Mouse (Mus musculus) neural tube, embryonic 11.5 days (tissue): ENCODE results near the gene B230118H07Rik. TPM values are rescaled to one million over a fixed set of nuclear protein-coding genes. Genes with fewer than 3 reads are reported as not detected.
A peak's percentile ranks its signal among the peaks of the same experiment; 100 is the strongest.

Experiments
- ATAC-seq: fragments of 200-750 bp; cut with Nextera tagmentation; 2 replicates; pipeline ENCODE4 v1.8.0; 2017; ENCODE audit warnings: moderate number of reproducible peaks, mild to moderate bottlenecking, moderate TSS enrichment, moderate library complexity; ENCODE audit not compliant: insufficient read depth, low FRiP score, low TSS enrichment
- DNase-seq: peaks from one replicate; pipeline ENCODE4 v3.0.0-alpha.2; 2015; ENCODE audit warnings: low spot score
- H3K27ac ChIP-seq: fragments of 300-500 bp; sonication (generic); 2 replicates; pipeline ENCODE4 v1.5.1; 2014; ENCODE audit warnings: low read depth, mild to moderate bottlenecking, low read length
- H3K27me3 ChIP-seq: fragments of 300-500 bp; sonication (generic); 2 replicates; pipeline ENCODE4 v1.6.1; 2014; ENCODE audit warnings: mild to moderate bottlenecking, low read length, mixed read lengths; ENCODE audit not compliant: control insufficient read depth, insufficient read depth
- H3K36me3 ChIP-seq: fragments of 300-500 bp; sonication (generic); 2 replicates; pipeline ENCODE4 v1.6.1; 2014; ENCODE audit warnings: mild to moderate bottlenecking, low read length, moderate library complexity, mixed read lengths; ENCODE audit not compliant: control insufficient read depth, insufficient read depth
- H3K4me1 ChIP-seq: fragments of 300-500 bp; sonication (generic); 2 replicates; pipeline ENCODE4 v1.6.1; 2014; ENCODE audit warnings: low read length, mixed read lengths; ENCODE audit not compliant: control insufficient read depth, insufficient read depth
- H3K4me2 ChIP-seq: fragments of 300-500 bp; sonication (generic); 2 replicates; pipeline ENCODE4 v1.6.1; 2014; ENCODE audit warnings: low read depth, mild to moderate bottlenecking, moderate library complexity
- H3K4me3 ChIP-seq: fragments of 300-500 bp; sonication (generic); 2 replicates; pipeline ENCODE4 v1.5.1; 2014; ENCODE audit warnings: low read depth, low read length
- H3K9ac ChIP-seq: fragments of 300-500 bp; sonication (generic); 2 replicates; pipeline ENCODE4 v1.6.1; 2014; ENCODE audit warnings: mild to moderate bottlenecking, low read length
- H3K9me3 ChIP-seq: fragments of 300-500 bp; sonication (generic); 2 replicates; pipeline ENCODE4 v1.6.1; 2016; ENCODE audit warnings: low read length; ENCODE audit not compliant: control insufficient read depth
- WGBS: fragments of 180-500 bp; shearing (Covaris S2); extraction: QIAGEN DNeasy Blood & Tissue Kit; methylation state at CpG from one replicate; pipeline ENCODE4 v1.1.7; 2014; 5-methylcytosine and 5-hydroxymethylcytosine counted together
- polyA plus RNA-seq: library from polyadenylated mRNA; unstranded; fragments of >200 nt; fragmentation: Nextera tagmentation; extraction: Ambion mirVana; gene quantifications from 2 replicates; pipeline ENCODE4 v1.2.1, GENCODE M21; 2014

B230118H07Rik gene
- polyA plus RNA-seq, 1 experiment from 2014 or later, result 65.5 TPM

DNA sequence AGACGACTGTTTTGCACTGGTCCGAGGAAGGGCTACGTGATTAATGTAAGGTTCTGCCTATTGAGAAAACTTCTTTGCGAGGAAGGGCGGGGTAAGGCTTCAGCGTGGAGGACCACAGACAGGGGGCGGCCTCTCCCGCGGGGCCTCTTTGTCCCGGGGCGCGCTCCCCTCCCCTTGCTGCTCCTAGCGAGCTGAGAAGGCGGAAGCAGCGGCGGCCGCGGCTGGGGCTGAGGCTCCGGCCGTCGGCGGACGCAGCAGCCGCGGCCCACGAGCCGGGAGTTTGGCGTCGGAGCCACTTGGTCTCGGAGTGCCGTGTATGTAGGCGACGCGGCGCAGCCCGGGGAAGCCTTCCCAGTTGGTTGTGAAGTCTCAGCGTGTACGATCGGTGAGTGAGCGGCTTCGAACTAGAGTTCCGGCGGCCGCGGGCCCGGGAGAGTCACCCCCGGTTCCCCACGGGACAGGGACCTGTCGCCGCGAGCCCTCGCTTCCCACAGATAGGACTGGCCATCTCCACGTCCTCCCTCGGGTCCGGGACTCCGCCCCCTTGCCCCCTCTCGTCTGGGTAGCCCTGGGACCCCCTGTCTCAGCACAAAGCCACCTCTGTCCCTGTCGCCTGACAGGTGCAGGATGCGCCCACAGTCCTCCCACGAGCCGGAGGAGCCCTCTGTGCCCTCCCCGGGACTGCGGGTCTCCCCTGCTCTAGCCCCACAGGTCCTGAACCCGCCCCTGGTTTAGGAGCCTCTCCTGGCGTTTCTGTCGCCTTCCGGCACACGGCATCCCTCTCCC, 29.1 kb upstream of the B230118H07Rik start, which contains the start of gene Traf6:
Gene Traf6 (plus strand): TSS at position 194 of the 786 bp plus-strand sequence.
- peaks cover 2% of the 10 kb centered on the region; the same call in 1 of the 2 replicates for H3K36me3 ChIP-seq
- peak within 1 kb of the TSS; percentile 40 for H3K4me2 ChIP-seq
- DNase-seq (peak; percentile 90), ATAC-seq (peak; percentile 89)
- H3K9me3 ChIP-seq, result no peaks in the 10 kb centered on the region
- 0 out of 2 replicates have a peak, but pooled peaks cover 4% of the 10 kb centered on the region for H3K4me1 ChIP-seq
- under 1% methylated on average over 68 of the region's 68 CpGs for WGBS
- H3K27me3 ChIP-seq, result no peaks in the 10 kb centered on the region
- H3K27ac ChIP-seq, result peak within 1 kb of the TSS; percentile 35; the same call in 1 of the 2 replicates
- peak within 1 kb of the TSS; percentile 94 for H3K9ac ChIP-seq
- peak within 1 kb of the TSS; percentile 94 for H3K4me3 ChIP-seq

DNA sequence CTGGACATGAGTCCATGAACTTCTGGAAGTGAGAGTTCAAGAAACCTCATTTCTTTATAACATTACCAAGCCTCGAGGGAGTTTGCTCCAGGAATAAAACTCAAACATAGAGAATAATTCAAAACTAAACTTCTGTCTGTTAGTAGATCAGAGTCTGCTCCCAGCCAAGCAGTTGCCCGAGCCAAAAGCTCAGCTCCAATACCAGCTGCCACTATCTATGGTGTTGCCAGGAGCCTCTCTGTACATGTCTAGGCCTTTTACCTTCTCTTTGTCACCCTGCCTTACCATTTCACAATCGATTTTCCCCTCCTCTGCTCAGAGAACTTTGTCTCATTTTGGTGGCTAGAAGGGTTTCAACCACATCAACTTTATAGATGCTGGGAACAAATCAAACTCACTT, 24.2 kb upstream of the B230118H07Rik start:
- H3K4me3 ChIP-seq, result no peak overlapping the region
- no peak overlapping the region for H3K27ac ChIP-seq
- no peak overlapping the region for H3K9ac ChIP-seq
- no peaks in the 10 kb centered on the region for H3K36me3 ChIP-seq
- no peaks in the 10 kb centered on the region for H3K9me3 ChIP-seq
- no peaks in the 10 kb centered on the region for H3K27me3 ChIP-seq
- no peak overlapping the region for H3K4me2 ChIP-seq
- ATAC-seq (no peak), DNase-seq (no peak)
- H3K4me1 ChIP-seq, result no peaks in the 10 kb centered on the region
- WGBS, result 78% methylated on average over 3 of the region's 3 CpGs

DNA sequence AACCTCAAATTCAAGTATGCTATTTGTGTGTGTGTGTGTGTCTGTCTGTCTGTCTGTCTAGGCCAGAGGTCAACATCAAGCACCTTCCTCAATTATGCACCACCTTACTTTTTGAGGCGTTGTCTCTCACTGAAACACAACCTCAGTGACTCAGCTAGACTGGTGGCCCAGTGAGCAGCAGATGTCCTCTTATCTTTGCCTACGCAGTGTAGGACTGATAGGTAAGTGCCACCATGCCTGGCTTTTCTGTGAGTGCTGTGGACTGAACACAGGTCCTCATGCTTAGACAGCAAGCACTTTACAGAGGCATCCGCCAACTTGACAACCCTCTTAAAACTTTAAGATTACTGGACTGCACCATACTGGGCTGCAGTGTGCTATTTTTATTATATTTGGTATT, 19.4 kb upstream of the B230118H07Rik start:
- H3K4me3 ChIP-seq, result no peak overlapping the region
- no peaks in the 10 kb centered on the region for H3K36me3 ChIP-seq
- no peaks in the 10 kb centered on the region for H3K4me1 ChIP-seq
- H3K27ac ChIP-seq, result no peak overlapping the region
- no peak for ATAC-seq
- no peak for DNase-seq
- WGBS, result 92% methylated on average over 3 of the region's 3 CpGs
- H3K4me2 ChIP-seq, result no peak overlapping the region
- H3K27me3 ChIP-seq, result no peaks in the 10 kb centered on the region
- H3K9ac ChIP-seq, result no peak overlapping the region
- H3K9me3 ChIP-seq, result no peaks in the 10 kb centered on the region

DNA sequence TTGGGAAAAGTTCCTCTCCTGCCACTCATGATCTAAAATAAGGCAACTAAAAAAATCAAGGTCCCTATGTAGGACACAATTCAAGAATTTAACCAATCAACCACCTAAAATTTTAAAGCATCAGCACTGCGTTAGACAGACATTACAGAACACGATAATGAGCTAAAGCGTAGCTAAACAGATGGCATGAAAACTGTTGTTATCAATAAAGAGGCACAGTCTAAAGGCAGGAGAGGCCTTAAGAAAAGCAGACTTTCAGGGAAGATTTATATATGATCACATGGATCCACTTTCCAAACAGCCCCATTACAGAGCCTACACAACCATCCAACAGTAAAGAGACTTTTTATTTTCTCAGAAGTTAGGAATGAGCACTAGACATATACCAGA, 16.4 kb upstream of the B230118H07Rik start:
- ATAC-seq, result peak; percentile 69; the same call in 1 of the 2 replicates

DNA sequence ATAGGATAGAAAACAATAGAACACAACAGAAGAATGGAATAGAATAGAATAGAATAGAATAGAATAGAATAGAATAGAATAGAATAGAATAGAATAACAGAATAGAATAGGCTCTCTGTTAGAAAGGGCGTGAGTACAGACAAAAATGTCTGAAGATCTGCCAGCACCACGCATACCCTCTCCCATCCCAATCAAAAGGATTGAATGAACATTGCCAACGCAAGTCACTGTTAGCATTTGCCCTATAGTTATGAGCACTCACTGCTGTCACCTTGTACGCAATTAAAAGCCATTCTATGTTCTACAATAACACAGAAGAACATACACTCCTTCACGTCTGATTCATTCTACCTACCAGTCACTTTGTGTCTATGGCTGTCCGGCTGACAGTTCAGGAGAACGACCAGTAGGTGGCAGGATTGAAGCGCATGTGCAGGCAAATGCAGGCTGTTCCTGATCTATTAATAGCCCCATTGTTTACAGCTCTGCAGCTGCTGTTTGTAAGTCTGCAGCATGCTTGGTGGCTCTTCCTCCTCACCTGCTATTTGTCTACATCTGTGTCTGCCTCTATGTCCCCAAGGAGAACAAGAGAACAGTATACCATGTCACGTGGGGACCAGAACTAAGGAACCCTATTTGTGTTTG, 15.8 kb upstream of the B230118H07Rik start:
- ATAC-seq (peak; percentile 82), DNase-seq (peak; percentile 82)
- Histone ChIP-seq H3K4me2 (no peak overlapping the region), H3K27ac (no peak overlapping the region), H3K27me3 (no peaks in the 10 kb centered on the region), H3K4me3 (no peak overlapping the region), H3K9me3 (no peaks in the 10 kb centered on the region), H3K9ac (no peak overlapping the region), H3K36me3 (no peaks in the 10 kb centered on the region), H3K4me1 (no peaks in the 10 kb centered on the region)
- 26% methylated on average over 9 of the region's 9 CpGs for WGBS

More for the DNA sequence above, 16.4 kb upstream of the B230118H07Rik start:
- DNase-seq, result no peak
- Histone ChIP-seq H3K4me1 (no peaks in the 10 kb centered on the region), H3K36me3 (no peaks in the 10 kb centered on the region), H3K9ac (no peak overlapping the region), H3K4me2 (no peak overlapping the region), H3K27me3 (no peaks in the 10 kb centered on the region), H3K4me3 (no peak overlapping the region), H3K27ac (no peak overlapping the region), H3K9me3 (no peaks in the 10 kb centered on the region)
- WGBS, result 78% methylated on average over 3 of the region's 3 CpGs

DNA sequence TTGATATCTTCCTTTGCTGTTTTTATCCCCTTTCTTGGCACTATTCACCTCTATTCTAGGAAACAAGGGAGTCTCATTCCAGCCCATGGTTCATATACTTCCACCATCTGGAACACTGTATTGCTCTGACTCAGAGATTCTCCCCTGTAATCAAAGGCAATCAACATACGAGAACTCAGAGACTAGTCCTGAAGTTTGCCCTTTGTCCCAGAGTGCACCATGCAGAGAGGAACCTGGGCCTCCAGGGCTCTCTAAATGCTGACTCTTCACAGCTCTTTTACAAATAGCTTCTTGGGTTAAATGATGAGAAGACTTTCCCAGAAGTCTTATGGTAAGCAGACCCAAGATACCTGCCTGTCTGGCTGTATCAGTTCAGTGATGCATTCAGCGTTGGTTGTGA, 11.2 kb upstream of the B230118H07Rik start:
- no peaks in the 10 kb centered on the region for H3K36me3 ChIP-seq
- DNase-seq (no peak), ATAC-seq (no peak)
- no peaks in the 10 kb centered on the region for H3K27me3 ChIP-seq
- WGBS, result 66% methylated on average over 2 of the region's 2 CpGs
- no peaks in the 10 kb centered on the region for H3K4me1 ChIP-seq
- H3K4me2 ChIP-seq, result no peak overlapping the region
- H3K9ac ChIP-seq, result no peak overlapping the region
- H3K4me3 ChIP-seq, result no peak overlapping the region
- H3K9me3 ChIP-seq, result no peaks in the 10 kb centered on the region
- H3K27ac ChIP-seq, result no peak overlapping the region

DNA sequence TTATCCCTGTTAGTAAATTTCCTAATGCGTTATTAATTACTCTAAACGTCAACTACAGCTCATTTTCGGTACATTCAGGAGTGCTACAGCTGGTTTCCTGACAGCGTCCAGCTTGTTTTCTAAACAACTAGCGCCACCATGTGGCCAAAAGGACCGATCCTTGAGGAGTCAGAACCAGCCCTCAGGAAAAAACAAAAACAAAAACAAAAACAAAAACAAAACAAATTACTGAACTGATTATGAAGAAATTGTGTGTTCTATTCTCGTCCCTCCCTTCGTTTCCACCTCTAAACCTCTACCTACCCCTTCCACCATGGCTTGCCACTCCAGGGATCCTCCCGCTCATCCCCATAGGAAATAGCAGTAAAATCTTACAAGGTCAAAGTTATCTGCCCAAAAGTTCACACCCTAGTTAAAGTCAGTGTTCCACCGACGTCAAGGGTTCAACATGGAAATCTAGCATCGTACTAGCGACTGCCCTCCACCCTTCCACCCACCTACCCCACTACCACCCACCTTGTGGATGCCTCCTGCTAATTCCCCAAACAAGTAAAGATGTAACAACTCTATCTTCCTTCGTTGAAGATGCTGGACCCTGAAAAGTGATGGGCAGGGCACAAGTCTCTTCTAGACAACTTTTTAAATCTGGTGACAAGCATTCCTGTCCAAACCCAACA, 3.7 kb upstream of the B230118H07Rik start:
- H3K36me3 ChIP-seq, result no peaks in the 10 kb centered on the region
- ATAC-seq (peak; percentile 77), DNase-seq (peak; percentile 75)
- H3K4me2 ChIP-seq, result peak overlapping the region; percentile 27
- no peak overlapping the region for H3K27ac ChIP-seq
- no peaks in the 10 kb centered on the region for H3K9me3 ChIP-seq
- no peaks in the 10 kb centered on the region for H3K27me3 ChIP-seq
- 0 out of 2 replicates have a peak overlapping the region, but pooled peaks have one; percentile 6 for H3K4me3 ChIP-seq
- 18% methylated on average over 14 of the region's 14 CpGs for WGBS
- H3K9ac ChIP-seq, result no peak overlapping the region
- H3K4me1 ChIP-seq, result no peaks in the 10 kb centered on the region

DNA sequence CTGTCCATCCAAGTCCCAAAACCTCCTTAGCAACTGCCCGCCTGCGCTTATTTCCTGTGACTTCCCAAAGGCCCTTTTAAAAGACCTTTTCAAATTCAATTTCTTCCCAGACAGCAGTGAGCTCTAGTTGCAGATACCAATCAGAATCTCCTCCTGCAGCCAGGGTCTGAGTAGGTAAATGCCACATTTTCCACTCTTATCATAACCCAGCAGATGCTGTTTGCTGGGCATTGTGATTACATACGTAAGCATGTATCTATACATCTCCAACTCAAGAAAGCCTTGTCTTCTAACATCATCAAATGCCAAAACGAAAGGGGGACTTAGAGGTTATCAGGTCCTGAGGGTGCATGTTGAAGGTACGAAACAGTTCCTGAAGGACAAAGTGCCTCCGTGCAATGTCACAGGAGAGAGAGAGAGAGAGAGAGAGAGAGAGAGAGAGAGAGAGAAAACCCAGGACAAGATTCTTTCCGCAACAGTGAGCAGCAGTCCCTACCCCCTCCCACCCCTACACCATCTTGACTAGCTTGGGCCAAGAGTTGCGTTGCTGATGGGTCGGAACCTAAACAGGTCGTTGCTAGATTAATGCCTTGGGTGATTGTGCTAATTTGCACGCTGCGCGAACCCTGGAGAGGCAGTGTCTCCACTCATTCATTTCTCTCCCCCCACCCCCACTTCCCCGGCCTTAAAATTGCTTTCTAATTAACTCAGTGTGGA, 3.0 kb upstream of the B230118H07Rik start:
- Histone ChIP-seq H3K4me1 (no peaks in the 10 kb centered on the region), H3K27ac (no peak overlapping the region), H3K9ac (no peak overlapping the region), H3K4me2 (peak overlapping the region; percentile 27), H3K4me3 (0 out of 2 replicates have a peak overlapping the region, but pooled peaks have one; percentile 6), H3K27me3 (no peaks in the 10 kb centered on the region), H3K9me3 (no peaks in the 10 kb centered on the region), H3K36me3 (no peaks in the 10 kb centered on the region)
- 45% methylated on average over 14 of the region's 14 CpGs for WGBS
- ATAC-seq, result peak; percentile 75
- peak; percentile 22 for DNase-seq
